Mouse (Mus musculus) naive thymus-derived CD4-positive, alpha-beta T cell, adult 2 months (primary cell): ENCODE measurements at regions not wholly inside any gene's neighbourhood (a gene's known extent, or its start where the extent isn't known, plus 50 kb on each side); places are given as distances from the start of the nearest gene placed in this dataset.

Experiments used
- DNase-seq: peaks from one replicate; pipeline ENCODE4 v3.0.0-alpha.2; 2011; ENCODE audit warnings: low read depth

DNA sequence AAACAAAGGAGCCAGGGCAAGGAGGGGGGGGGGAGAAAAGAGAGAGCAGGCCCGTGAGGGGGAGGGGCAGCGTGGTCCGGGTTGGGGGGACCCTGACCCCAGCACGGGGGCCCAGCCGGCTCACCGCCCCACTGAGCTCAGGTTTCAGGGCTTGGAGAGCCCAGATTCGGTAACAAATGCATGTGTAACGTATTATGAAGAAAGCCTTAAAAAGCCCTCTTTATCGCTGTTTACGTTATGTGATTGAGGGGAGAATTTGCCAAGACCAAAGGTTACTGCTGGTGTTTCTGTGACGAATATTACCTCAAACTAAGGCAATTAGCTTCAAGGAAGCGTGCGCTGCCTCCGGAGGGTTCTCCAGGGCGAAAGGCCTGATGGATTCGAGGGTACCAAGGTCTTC lies 54.2 kb downstream of the Barx1 start:
- DNase-seq = no peak

DNA sequence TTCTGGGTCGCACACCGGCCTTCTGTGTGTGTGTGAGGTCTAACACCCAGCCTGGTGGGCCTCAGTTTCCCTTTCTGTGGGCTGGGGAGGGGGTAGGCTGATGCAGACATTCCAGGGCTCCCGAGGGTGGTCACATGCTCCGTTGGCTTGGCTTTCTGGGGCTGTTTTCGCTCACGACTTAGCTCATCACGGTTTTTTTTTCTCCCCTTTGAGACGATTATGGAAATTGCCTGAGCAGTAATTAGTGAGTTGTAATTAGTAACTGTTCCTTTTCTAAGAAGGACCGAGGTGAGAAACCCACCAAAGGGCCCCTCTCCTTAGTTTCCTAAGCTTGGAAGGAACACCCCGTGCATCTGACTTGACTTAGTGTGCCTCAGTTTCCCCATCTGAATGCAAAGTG lies 54.7 kb downstream of the Barx1 start:
- DNase-seq = no peak

DNA sequence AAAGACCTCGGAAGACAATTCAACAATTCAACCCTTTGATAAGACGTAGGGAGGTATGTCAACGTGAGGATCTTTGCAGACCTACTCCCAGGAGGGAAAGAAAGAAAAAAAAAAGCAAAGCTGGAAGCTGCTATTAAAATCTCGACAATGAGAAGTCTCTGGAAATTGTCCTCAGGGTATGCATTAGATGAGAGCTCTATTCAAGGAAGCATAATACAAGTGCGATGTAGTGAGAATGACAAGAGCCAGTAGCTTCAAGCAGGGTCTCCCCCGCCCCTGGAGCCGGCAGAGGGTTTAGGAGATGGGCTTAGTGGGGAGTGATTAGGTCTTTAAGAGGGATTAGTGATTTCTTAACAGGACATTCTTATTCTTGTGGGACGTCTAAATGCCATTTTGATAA lies 60.9 kb downstream of the Barx1 start:
- DNase-seq = no peak

DNA sequence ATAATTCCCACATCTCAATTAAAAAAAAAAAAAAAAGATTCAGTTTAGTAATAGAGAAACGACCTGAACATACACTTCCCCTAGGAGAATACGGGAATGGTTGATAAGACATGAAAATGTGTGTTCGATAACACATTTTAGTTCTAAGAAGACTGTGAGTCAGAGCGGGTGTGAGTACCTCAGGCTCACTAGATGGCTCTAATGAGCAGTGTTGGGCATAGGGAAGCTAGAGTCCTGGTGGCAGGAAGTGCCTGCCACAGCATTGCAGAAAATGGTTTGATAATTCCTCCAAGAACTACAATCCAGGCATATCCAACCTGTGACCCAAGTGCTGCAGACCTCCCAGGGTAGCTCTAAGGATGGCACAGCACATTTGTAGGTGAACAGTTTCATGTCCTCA lies 63.6 kb downstream of the Barx1 start:
- no peak for DNase-seq

DNA sequence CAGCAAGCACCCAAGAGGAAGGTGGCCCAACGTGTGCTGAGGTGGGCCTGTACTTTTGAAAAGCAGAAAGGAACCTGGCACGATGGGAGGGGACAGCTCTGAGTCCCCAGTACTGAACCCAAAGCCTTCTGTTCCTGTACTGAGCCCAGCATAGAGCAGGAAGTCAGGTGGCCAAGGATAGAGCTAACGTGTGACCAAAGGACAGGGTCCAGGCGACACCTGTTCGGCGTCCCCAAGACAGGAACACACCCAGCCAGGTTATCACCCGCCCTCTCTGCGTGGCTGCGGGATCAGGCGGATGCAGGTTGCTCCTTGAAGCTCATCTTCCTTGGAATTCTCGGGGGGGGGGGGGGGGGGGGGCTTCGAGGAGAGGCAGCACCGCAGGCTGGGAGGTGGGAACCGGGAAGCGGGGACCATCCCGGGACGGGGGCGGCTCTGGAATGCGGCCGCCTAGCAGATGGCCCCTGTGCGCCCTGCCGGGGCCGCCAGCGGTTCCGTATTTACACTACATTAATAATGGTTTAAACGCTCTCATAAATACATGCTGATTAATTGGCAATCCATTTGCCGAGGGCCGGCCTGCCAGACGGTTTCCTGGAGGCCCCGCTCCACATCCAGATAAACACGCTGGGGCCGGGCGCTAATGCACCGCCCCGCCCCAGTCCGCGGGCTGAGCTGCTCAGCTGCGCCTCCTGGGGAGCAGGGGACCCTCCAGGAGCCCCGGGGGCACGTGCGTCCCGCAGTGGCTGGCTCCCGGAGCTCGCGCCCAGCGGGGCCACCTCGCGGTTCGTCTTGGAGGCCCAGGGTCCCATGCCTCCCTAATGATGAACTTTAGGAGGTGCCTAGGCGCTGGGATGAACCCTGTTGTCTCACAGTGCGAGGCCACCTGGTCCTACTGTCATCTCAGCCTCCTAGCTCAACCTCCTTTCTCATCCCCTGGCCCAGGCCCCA lies 68.5 kb downstream of the Barx1 start:
- no peak for DNase-seq

DNA sequence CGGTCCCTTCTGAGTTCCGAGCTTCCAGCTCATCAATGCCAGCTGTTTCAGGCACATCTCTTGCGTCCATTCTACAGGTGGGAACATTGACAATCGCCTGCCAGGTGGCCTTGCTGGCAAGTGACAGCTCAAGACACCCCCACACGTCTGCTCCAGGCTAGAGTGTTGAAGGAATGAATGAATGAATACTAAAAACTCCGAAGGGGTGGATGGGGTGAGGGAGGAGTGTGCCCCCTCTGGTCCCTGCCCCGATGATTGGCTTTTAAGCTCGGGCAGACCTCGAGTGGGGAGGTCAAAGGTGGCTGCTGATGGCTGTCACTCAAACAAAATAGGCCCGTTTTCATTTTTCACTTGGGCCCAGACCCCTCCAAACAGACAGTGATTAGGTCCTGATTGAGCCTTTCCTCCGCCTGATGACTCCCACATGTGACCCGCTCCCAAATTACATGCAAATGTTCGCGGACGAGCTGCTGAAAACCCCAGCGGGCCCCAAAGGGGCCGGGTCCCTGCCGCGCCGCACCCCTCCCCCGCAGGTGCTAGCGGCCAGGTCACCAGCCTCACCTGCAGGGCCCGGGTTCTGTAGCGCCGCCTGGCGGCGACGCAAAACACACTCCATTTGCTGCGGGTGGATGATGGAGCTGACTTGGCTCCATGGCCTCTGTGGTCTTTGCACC lies 69.5 kb downstream of the Barx1 start:
- DNase-seq = peak; percentile 15

DNA sequence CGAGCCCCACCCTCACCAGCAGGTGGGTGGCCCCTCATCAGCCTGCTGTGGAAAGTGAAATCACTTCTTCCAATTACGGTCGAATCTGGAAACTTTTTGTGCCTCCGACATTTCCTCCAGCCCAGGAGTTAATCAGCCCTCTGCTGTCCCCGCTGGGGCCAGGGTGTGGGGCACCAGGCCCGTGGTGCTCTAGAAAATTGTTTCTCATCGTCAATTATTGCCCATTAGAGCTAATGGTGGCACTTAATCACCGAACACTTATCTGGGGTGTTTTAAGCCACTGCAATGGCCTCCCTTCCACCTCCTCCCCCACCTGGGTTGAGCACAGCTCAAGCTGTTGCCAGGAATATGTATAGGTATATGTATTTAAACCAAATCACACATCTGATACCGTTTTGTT lies 72.2 kb downstream of the Barx1 start:
- DNase-seq = no peak

DNA sequence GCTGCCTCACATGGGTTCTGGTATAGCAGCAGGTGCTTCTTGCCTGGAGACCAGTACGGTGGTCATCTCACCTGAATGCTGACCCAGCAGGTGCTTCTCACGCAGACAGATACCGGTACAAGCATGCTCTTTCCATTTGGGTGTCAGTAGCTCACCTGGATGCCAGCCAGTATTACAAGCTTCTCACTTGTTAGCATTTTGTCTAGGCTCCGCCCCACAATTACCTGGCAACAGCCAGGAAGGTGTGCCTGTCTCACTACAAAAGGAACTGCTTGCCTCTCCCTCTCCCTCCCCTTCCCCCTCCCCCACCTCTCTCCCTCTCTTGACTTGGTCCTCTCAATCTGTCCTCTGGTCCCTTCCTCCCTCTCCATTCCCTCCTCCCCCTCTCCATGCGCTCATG lies 82.8 kb downstream of the Barx1 start:
- DNase-seq = no peak

DNA sequence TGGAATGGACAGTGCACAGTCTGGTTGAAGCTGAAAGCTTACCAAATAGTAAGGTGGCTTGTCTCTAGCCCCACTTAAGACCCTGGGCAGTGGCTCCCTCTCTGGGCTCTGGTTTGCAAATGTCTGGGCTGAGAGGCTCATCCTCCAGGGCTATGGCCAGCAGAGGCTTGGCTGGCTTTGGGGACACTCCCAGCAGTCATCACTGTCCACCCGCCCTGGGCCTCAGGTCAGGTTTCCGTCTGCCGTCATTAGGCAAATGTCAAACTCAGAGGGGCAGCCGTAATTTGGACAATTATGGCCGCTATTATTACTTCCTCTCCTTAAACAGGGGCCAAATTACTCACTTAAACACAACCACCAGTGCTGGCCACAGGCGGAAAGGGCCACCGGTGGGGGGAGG lies 83.5 kb downstream of the Barx1 start:
- no peak for DNase-seq
